Mouse (Mus musculus) heart, adult 2 months (tissue): ENCODE data around the gene Prdx1.

Experiments used
- CTCF ChIP-seq: fragments of 200-600 bp; IDR thresholded peaks from 2 replicates; pipeline ENCODE4 v1.8.1; 2022; ENCODE audit warnings: antibody characterized with exemption, mild to moderate bottlenecking, moderate library complexity
- EP300 ChIP-seq: fragments of 200-500 bp; IDR thresholded peaks from 2 replicates; pipeline ENCODE4 v1.6.1; 2011; ENCODE audit warnings: low read depth, low read length, control low read depth; ENCODE audit not compliant: insufficient read depth
- POLR2A ChIP-seq: fragments of 200-500 bp; IDR thresholded peaks from 2 replicates; pipeline ENCODE4 v1.6.1; 2011; ENCODE audit warnings: mild to moderate bottlenecking, low read depth, low read length, control low read depth; ENCODE audit not compliant: insufficient read depth

DNA sequence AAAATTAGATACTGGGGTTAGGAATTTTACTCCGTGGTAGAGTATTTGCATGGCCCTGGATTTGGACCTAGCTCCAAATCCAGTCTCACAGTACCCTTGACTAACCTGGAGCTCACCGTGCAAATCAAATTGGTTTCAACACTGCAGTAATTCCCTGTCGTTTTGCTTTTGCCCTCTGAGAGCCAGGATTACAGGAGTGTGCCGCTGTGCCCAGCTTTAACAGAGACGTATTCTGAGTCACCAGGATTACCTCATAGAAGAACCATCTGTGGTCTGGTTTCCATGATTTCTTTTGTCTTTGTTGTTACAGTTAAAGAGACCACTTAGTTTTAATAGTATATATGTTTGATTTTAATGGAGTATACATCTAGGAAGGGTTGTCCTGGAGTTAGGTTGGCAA lies 6.2 kb upstream of the Prdx1 start:
- TF ChIP-seq CTCF (no peak), EP300 (no peak), POLR2A (no peak)
